Mouse (Mus musculus): ENCODE measurements around the gene Car7. TPM values are rescaled to one million over a fixed set of nuclear protein-coding genes. Genes with fewer than 3 reads are reported as not detected.

Car7 gene
- polyA plus RNA-seq, 1 experiment from 2014 or later: 0.32 TPM

GRCm38 (mm10) chr8:104591133-104591834 is 56.8 kb downstream of the Car7 start, which contains the start of gene Pdp2:
Gene Pdp2, plus strand, starts transcription at chr8:104591451.
- Histone ChIP-seq H3K36me3 (ENCODE audit: inconsistent target) (peaks cover 16% of the 10 kb centered on the region), H3K4me3 (ENCODE audit: inconsistent target) (peak within 1 kb of the TSS; percentile 72), H3K27ac (peak within 1 kb of the TSS; percentile 88), H3K79me2 (ENCODE audit: inconsistent target) (peaks cover 43% of the 10 kb centered on the region)
- WGBS (ENCODE audit: missing documents): 1% methylated on average over 42 of the region's 44 CpGs

DNA sequence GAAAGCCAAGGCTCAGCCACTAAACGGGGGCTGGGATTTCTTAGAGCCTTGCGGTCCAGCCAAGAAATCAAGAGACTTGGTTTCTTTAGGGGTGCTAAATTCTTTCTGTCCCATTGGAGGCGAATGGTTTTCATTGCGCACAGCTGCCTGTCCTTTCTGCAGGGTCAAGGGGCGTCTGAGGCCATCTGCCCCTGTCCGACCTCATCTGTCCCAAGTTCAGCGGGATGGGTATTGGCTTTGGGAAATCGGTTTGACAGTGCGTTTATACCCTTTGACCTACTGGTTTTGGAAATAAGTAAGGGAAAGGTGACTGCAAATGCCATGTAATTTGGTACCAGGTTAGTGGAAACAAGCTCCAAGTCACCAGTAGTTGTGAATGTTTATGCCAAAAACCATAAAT is 57.4 kb downstream of the Car7 start:
- Histone ChIP-seq H3K4me3 (ENCODE audit: inconsistent target) (peak overlapping the region; percentile 72), H3K79me2 (ENCODE audit: inconsistent target) (peaks cover 49% of the 10 kb centered on the region), H3K36me3 (ENCODE audit: inconsistent target) (peaks cover 16% of the 10 kb centered on the region), H3K27ac (peak overlapping the region; percentile 88)
- WGBS (ENCODE audit: missing documents): 7% methylated on average over 9 of the region's 9 CpGs

GRCm38 (mm10) chr8:104592566-104592965 is 58.1 kb downstream of the Car7 start:
- H3K4me3 ChIP-seq (ENCODE audit: inconsistent target): peak overlapping the region; percentile 72; the same call in 1 of the 2 replicates
- H3K27ac ChIP-seq: 0 out of 2 replicates have a peak overlapping the region, but pooled peaks have one; percentile 88
- H3K36me3 ChIP-seq (ENCODE audit: inconsistent target): peaks cover 16% of the 10 kb centered on the region
- H3K79me2 ChIP-seq (ENCODE audit: inconsistent target): peaks cover 56% of the 10 kb centered on the region
- WGBS (ENCODE audit: missing documents): 80% methylated on average over 6 of the region's 6 CpGs

DNA sequence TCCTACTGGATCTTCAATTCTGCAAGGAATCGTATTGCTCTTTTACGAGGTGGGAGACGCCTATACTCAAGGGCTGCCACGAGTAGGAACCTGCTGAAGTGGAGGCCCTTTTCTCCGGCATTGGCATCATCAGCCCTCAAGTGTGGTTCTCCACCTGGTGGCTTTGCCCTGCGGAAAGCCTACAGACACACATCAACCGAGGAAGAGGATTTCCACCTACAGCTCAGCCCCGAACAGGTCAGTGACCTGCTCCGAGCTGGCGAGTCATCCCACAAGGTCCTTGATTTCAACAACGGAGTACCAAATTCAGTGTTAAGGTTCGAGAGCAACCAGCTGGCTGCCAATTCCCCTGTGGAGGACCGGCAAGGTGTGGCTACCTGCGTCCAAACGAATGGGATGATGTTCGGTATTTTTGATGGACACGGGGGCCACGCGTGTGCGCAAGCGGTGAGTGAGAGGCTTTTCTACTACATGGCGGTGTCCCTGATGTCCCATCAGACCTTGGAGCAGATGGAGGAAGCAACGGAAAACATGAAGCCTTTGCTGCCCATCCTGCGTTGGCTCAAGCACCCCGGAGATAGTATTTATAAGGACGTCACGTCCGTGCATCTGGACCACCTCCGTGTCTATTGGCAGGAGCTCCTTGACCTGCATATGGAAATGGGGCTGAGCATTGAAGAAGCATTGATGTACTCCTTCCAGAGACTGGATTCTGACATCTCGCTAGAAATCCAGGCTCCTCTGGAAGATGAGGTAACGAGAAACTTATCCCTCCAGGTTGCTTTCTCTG is 59.2 kb downstream of the Car7 start:
- Histone ChIP-seq H3K27ac (no peak overlapping the region), H3K4me3 (ENCODE audit: inconsistent target) (no peak overlapping the region), H3K79me2 (ENCODE audit: inconsistent target) (peaks cover 60% of the 10 kb centered on the region), H3K36me3 (ENCODE audit: inconsistent target) (peaks cover 16% of the 10 kb centered on the region)
- WGBS (ENCODE audit: missing documents): 95% methylated on average over 31 of the region's 31 CpGs

GRCm38 (mm10) chr8:104594611-104595362 is 60.3 kb downstream of the Car7 start:
- Histone ChIP-seq H3K79me2 (ENCODE audit: inconsistent target) (peaks cover 60% of the 10 kb centered on the region), H3K36me3 (ENCODE audit: inconsistent target) (peaks cover 16% of the 10 kb centered on the region), H3K27ac (no peak overlapping the region), H3K4me3 (ENCODE audit: inconsistent target) (no peak overlapping the region)
- WGBS (ENCODE audit: missing documents): 96% methylated on average over 19 of the region's 19 CpGs

DNA sequence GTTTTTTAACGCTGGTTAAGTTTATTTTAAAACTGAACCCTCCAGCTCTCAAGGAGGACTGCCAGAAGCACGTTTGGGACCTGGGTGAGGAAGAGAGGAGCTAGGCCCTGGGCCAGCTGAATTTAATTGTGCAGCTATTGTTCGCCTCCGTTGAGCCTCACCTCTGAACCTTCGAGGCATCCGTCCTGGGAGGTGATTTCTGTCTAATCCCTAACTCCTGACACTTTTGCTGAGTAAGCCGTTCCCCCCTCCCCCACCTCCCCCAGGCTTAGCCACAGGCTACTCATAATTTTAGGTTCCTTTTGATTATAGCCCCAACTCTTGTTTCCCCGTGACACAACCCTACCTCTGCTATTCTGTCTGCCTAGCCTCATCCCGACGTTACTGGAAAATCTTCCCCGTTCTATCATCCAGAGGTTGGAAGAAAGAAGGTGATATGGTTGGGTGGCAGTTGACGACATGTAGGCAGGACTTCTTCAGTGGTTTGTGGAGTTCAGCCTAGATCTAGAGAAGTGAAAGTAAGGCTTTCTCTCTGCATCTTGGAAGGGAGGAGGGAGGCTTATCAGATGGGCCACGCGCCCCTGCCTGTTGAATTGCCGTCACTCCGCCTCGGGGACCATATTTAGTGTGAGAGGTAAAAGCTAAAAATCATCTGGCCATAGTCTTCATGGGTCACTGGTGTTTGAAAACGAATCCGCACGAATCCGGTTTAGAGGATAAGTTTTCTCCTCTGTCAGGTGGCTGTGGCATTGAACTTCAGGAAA is 61.5 kb downstream of the Car7 start:
- peaks cover 60% of the 10 kb centered on the region for H3K79me2 ChIP-seq (ENCODE audit: inconsistent target)
- peaks cover 16% of the 10 kb centered on the region for H3K36me3 ChIP-seq (ENCODE audit: inconsistent target)
- H3K4me3 ChIP-seq (ENCODE audit: inconsistent target): no peak overlapping the region
- no peak overlapping the region for H3K27ac ChIP-seq
- whole genome bisulfite sequencing (ENCODE audit: missing documents): 15% methylated on average over 21 of the region's 21 CpGs

GRCm38 (mm10) chr8:104597656-104598055 is 63.2 kb downstream of the Car7 start:
- WGBS (ENCODE audit: missing documents): 98% methylated on average over 6 of the region's 6 CpGs
- Histone ChIP-seq H3K36me3 (ENCODE audit: inconsistent target) (peaks cover 16% of the 10 kb centered on the region), H3K27ac (no peak overlapping the region), H3K4me3 (ENCODE audit: inconsistent target) (no peak overlapping the region), H3K79me2 (ENCODE audit: inconsistent target) (peaks cover 49% of the 10 kb centered on the region)

DNA sequence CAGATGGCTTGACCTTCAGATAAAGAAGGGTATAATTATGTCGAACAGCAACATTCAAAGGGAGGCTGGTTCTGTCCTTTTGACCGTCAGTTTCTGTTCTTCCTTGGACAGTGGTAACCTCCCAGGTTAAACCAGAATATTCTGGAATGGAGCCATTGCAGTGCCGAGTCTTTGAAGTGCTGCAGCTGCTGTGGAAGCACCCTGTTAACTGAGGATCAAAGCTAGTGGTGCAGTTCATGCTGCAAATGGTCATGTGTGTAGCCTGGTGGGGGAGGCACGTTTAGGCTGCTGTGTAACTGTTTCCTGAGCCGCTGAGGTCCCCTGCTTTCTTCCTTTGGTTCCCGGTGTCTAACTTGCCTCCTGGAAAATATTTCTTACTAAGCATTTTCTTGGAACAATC is 64.0 kb downstream of the Car7 start:
- Histone ChIP-seq H3K4me3 (ENCODE audit: inconsistent target) (no peak overlapping the region), H3K27ac (no peak overlapping the region), H3K36me3 (ENCODE audit: inconsistent target) (peaks cover 16% of the 10 kb centered on the region), H3K79me2 (ENCODE audit: inconsistent target) (peaks cover 41% of the 10 kb centered on the region)
- WGBS (ENCODE audit: missing documents): 81% methylated on average over 6 of the region's 6 CpGs

Other genes with a start within 250 kb of the Car7 start
- gene Cmtm2a, start 241.5 kb upstream of the Car7 start, polyA plus RNA-seq (2018): not detected in 3 replicates
- gene Gm45711, start 224.6 kb upstream of the Car7 start, polyA plus RNA-seq (2018): not detected in 3 replicates
- not detected in 3 replicates for gene Cmtm1, start 224.5 kb upstream of the Car7 start, polyA plus RNA-seq (2018)
- not detected in 3 replicates for gene Gm11020, start 213.1 kb upstream of the Car7 start, polyA plus RNA-seq (2018)
- gene Cmtm2b, start 212.5 kb upstream of the Car7 start, polyA plus RNA-seq (2018): not detected in 3 replicates
- gene Cmtm3, start 195.3 kb upstream of the Car7 start, polyA plus RNA-seq (2018): 170 to 223 TPM (median 206 TPM) in 3 replicates
- gene Cmtm4, start 138.9 kb upstream of the Car7 start, polyA plus RNA-seq (2018): 7.3 to 11.9 TPM (median 9.5 TPM) in 3 replicates
- gene Dync1li2, start 91.6 kb upstream of the Car7 start, polyA plus RNA-seq (2018): 33.1 to 37.5 TPM (median 36.4 TPM) in 3 replicates
- not detected in 3 replicates for gene Terb1, start 24.8 kb upstream of the Car7 start, polyA plus RNA-seq (2018)
- gene Nae1, start 52 bp upstream of the Car7 start, polyA plus RNA-seq (2018): 28.5 to 70.6 TPM (median 35.2 TPM) in 3 replicates
- gene Pdp2, start 56.8 kb downstream of the Car7 start, polyA plus RNA-seq (2018): 6.1 to 8.6 TPM (median 6.2 TPM) in 3 replicates
- gene Cdh16, start 89.7 kb downstream of the Car7 start, polyA plus RNA-seq (2018): not detected in 3 replicates
- gene Rrad, start 96.6 kb downstream of the Car7 start, polyA plus RNA-seq (2018): 2.3 to 7.2 TPM (median 2.7 TPM) in 3 replicates
- 33.8 to 37.1 TPM (median 34.4 TPM) in 3 replicates for gene Ciao2b, start 107.3 kb downstream of the Car7 start, polyA plus RNA-seq (2018)
- gene Ces2a, start 199.3 kb downstream of the Car7 start, polyA plus RNA-seq (2018): not detected in 3 replicates